Mouse (Mus musculus): ENCODE data around the gene Fyn. TPM values are rescaled to one million over a fixed set of nuclear protein-coding genes. Genes with fewer than 3 reads are reported as not detected.

The Fyn gene
- polyA plus RNA-seq, 1 experiment from 2014 or later = 11.2 TPM

- no peak overlapping the region; the same call in 1 of the 2 replicates for H3K9ac ChIP-seq
- H3K36me3 ChIP-seq = peaks cover 37% of the 10 kb centered on the region
- no peak overlapping the region for H3K4me2 ChIP-seq
- H3K27ac ChIP-seq (replicated peaks) = no peak overlapping the region
- H3K4me3 ChIP-seq = no peak overlapping the region
- ATAC-seq (ENCODE audit: extremely low read depth, insufficient number of reproducible peaks, low FRiP score, low TSS enrichment) = no peak
- no peaks in the 10 kb centered on the region for H3K9me3 ChIP-seq
- 30% methylated on average over 5 of the region's 5 CpGs for WGBS
- no peaks in the 10 kb centered on the region for H3K27me3 ChIP-seq (replicated peaks)
- H3K4me1 ChIP-seq = peaks cover 32% of the 10 kb centered on the region
These were observed 158.5 kb downstream of the Fyn start for GRCm38 (mm10) chr10:39527113-39527512.

GRCm38 (mm10) chr10:39529179-39529578, 160.5 kb downstream of the Fyn start:
- no peak overlapping the region for H3K9ac ChIP-seq
- no peak overlapping the region for H3K4me2 ChIP-seq
- peaks cover 54% of the 10 kb centered on the region for H3K36me3 ChIP-seq
- no peak for ATAC-seq (ENCODE audit: extremely low read depth, insufficient number of reproducible peaks, low FRiP score, low TSS enrichment)
- no peaks in the 10 kb centered on the region for H3K27me3 ChIP-seq (replicated peaks)
- 87% methylated on average over 14 of the region's 14 CpGs for WGBS
- H3K4me1 ChIP-seq = peaks cover 23% of the 10 kb centered on the region
- no peak overlapping the region for H3K4me3 ChIP-seq
- no peaks in the 10 kb centered on the region for H3K9me3 ChIP-seq
- H3K27ac ChIP-seq (replicated peaks) = no peak overlapping the region

GRCm38 (mm10) chr10:39532008-39532740, 163.5 kb downstream of the Fyn start:
- Histone ChIP-seq H3K9ac (peak overlapping the region; percentile 14; the same call in 1 of the 2 replicates), H3K4me2 (no peak overlapping the region), H3K4me3 (no peak overlapping the region), H3K4me1 (peaks cover 34% of the 10 kb centered on the region), H3K27ac (replicated peaks) (no peak overlapping the region), H3K9me3 (no peaks in the 10 kb centered on the region), H3K27me3 (replicated peaks) (no peaks in the 10 kb centered on the region), H3K36me3 (peaks cover 60% of the 10 kb centered on the region)
- no peak for ATAC-seq (ENCODE audit: extremely low read depth, insufficient number of reproducible peaks, low FRiP score, low TSS enrichment)
- 65% methylated on average over 20 of the region's 20 CpGs for WGBS

- Histone ChIP-seq H3K9ac (no peak overlapping the region), H3K27me3 (replicated peaks) (no peaks in the 10 kb centered on the region), H3K4me3 (no peak overlapping the region), H3K4me2 (no peak overlapping the region), H3K36me3 (peaks cover 55% of the 10 kb centered on the region), H3K27ac (replicated peaks) (no peak overlapping the region), H3K4me1 (peaks cover 33% of the 10 kb centered on the region), H3K9me3 (no peaks in the 10 kb centered on the region)
- WGBS = 51% methylated on average over 7 of the region's 7 CpGs
- ATAC-seq (ENCODE audit: extremely low read depth, insufficient number of reproducible peaks, low FRiP score, low TSS enrichment) = no peak
These were observed 164.2 kb downstream of the Fyn start for GRCm38 (mm10) chr10:39532823-39533222.

- no peak overlapping the region for H3K4me3 ChIP-seq
- H3K9me3 ChIP-seq = no peaks in the 10 kb centered on the region
- H3K27me3 ChIP-seq (replicated peaks) = no peaks in the 10 kb centered on the region
- H3K4me2 ChIP-seq = no peak overlapping the region
- H3K9ac ChIP-seq = no peak overlapping the region
- WGBS = 57% methylated on average over 9 of the region's 9 CpGs
- H3K36me3 ChIP-seq = peaks cover 46% of the 10 kb centered on the region
- ATAC-seq (ENCODE audit: extremely low read depth, insufficient number of reproducible peaks, low FRiP score, low TSS enrichment) = no peak
- peaks cover 38% of the 10 kb centered on the region for H3K4me1 ChIP-seq
- peak overlapping the region; percentile 58 for H3K27ac ChIP-seq (replicated peaks)
These were observed 165.8 kb downstream of the Fyn start for GRCm38 (mm10) chr10:39534324-39535026.

- Histone ChIP-seq H3K4me3 (no peak overlapping the region), H3K27ac (replicated peaks) (no peak overlapping the region), H3K9ac (0 out of 2 replicates have a peak overlapping the region, but pooled peaks have one; percentile 6), H3K27me3 (replicated peaks) (no peaks in the 10 kb centered on the region), H3K4me2 (no peak overlapping the region), H3K9me3 (no peaks in the 10 kb centered on the region), H3K36me3 (peaks cover 41% of the 10 kb centered on the region), H3K4me1 (peaks cover 46% of the 10 kb centered on the region)
- ATAC-seq (ENCODE audit: extremely low read depth, insufficient number of reproducible peaks, low FRiP score, low TSS enrichment) = no peak
- 67% methylated on average over 3 of the region's 3 CpGs for WGBS
These were observed 166.7 kb downstream of the Fyn start for GRCm38 (mm10) chr10:39535347-39535746.

GRCm38 (mm10) chr10:39536258-39536657, 167.6 kb downstream of the Fyn start:
- ATAC-seq (ENCODE audit: extremely low read depth, insufficient number of reproducible peaks, low FRiP score, low TSS enrichment) = no peak
- WGBS = 78% methylated on average over 11 of the region's 11 CpGs

GRCm38 (mm10) chr10:39540012-39540647, 171.5 kb downstream of the Fyn start:
- H3K4me1 ChIP-seq = peaks cover 60% of the 10 kb centered on the region
- no peaks in the 10 kb centered on the region for H3K27me3 ChIP-seq (replicated peaks)
- H3K9ac ChIP-seq = peak overlapping the region; percentile 47
- no peak overlapping the region for H3K27ac ChIP-seq (replicated peaks)
- H3K36me3 ChIP-seq = peaks cover 21% of the 10 kb centered on the region
- H3K4me3 ChIP-seq = no peak overlapping the region
- 42% methylated on average over 9 of the region's 9 CpGs for WGBS
- H3K4me2 ChIP-seq = no peak overlapping the region
- no peaks in the 10 kb centered on the region for H3K9me3 ChIP-seq
- no peak for ATAC-seq (ENCODE audit: extremely low read depth, insufficient number of reproducible peaks, low FRiP score, low TSS enrichment)

More at GRCm38 (mm10) chr10:39536258-39536657, 167.6 kb downstream of the Fyn start:
- H3K27me3 ChIP-seq (replicated peaks) = no peaks in the 10 kb centered on the region
- H3K9me3 ChIP-seq = no peaks in the 10 kb centered on the region
- peaks cover 53% of the 10 kb centered on the region for H3K4me1 ChIP-seq
- peaks cover 41% of the 10 kb centered on the region for H3K36me3 ChIP-seq
- no peak overlapping the region for H3K4me2 ChIP-seq
- no peak overlapping the region for H3K9ac ChIP-seq
- H3K27ac ChIP-seq (replicated peaks) = 0 out of 2 replicates have a peak overlapping the region, but pooled peaks have one; percentile 8
- H3K4me3 ChIP-seq = no peak overlapping the region

- Histone ChIP-seq H3K27me3 (replicated peaks) (no peaks in the 10 kb centered on the region), H3K9me3 (no peaks in the 10 kb centered on the region), H3K9ac (0 out of 2 replicates have a peak overlapping the region, but pooled peaks have one; percentile 58), H3K4me2 (no peak overlapping the region), H3K27ac (replicated peaks) (peak overlapping the region; percentile 42), H3K4me1 (peaks cover 51% of the 10 kb centered on the region), H3K4me3 (no peak overlapping the region), H3K36me3 (peaks cover 18% of the 10 kb centered on the region)
- ATAC-seq (ENCODE audit: extremely low read depth, insufficient number of reproducible peaks, low FRiP score, low TSS enrichment) = no peak
- 45% methylated on average over 7 of the region's 7 CpGs for WGBS
These were observed 172.3 kb downstream of the Fyn start for GRCm38 (mm10) chr10:39540995-39541394.

GRCm38 (mm10) chr10:39541451-39541874, 172.8 kb downstream of the Fyn start:
- Histone ChIP-seq H3K9me3 (no peaks in the 10 kb centered on the region), H3K36me3 (peaks cover 14% of the 10 kb centered on the region), H3K27me3 (replicated peaks) (no peaks in the 10 kb centered on the region), H3K4me2 (no peak overlapping the region), H3K4me3 (no peak overlapping the region), H3K9ac (0 out of 2 replicates have a peak overlapping the region, but pooled peaks have one; percentile 58), H3K4me1 (peaks cover 48% of the 10 kb centered on the region), H3K27ac (replicated peaks) (peak overlapping the region; percentile 42)
- WGBS = 54% methylated on average over 6 of the region's 6 CpGs
- no peak for ATAC-seq (ENCODE audit: extremely low read depth, insufficient number of reproducible peaks, low FRiP score, low TSS enrichment)

- H3K36me3 ChIP-seq = peaks cover 14% of the 10 kb centered on the region
- peak overlapping the region; percentile 42; the same call in 1 of the 2 replicates for H3K27ac ChIP-seq (replicated peaks)
- WGBS = 49% methylated on average over 7 of the region's 7 CpGs
- H3K4me3 ChIP-seq = no peak overlapping the region
- no peaks in the 10 kb centered on the region for H3K9me3 ChIP-seq
- ATAC-seq (ENCODE audit: extremely low read depth, insufficient number of reproducible peaks, low FRiP score, low TSS enrichment) = no peak
- H3K4me1 ChIP-seq = peaks cover 48% of the 10 kb centered on the region
- H3K27me3 ChIP-seq (replicated peaks) = no peaks in the 10 kb centered on the region
- 0 out of 2 replicates have a peak overlapping the region, but pooled peaks have one; percentile 45 for H3K9ac ChIP-seq
- no peak overlapping the region for H3K4me2 ChIP-seq
These were observed 173.4 kb downstream of the Fyn start for GRCm38 (mm10) chr10:39541951-39542521.

Data from heart, embryonic 13.5 days (tissue).